Mouse (Mus musculus) leukemia stem cell, adult 10-12 weeks (primary cell): ENCODE measurements around the gene E2f6. TPM values are rescaled to one million over a fixed set of nuclear protein-coding genes. Genes with fewer than 3 reads are reported as not detected.

Experiments used
- polyA plus RNA-seq: library from polyadenylated mRNA; stranded (reverse); fragments of >175 nt; gene quantifications from 2 replicates; pipeline ENCODE4 v1.2.3, GENCODE M21; 2012; ENCODE audit warnings: low replicate concordance

E2f6 gene
- 5.6 and 5.8 TPM in 2 replicates for polyA plus RNA-seq

DNA sequence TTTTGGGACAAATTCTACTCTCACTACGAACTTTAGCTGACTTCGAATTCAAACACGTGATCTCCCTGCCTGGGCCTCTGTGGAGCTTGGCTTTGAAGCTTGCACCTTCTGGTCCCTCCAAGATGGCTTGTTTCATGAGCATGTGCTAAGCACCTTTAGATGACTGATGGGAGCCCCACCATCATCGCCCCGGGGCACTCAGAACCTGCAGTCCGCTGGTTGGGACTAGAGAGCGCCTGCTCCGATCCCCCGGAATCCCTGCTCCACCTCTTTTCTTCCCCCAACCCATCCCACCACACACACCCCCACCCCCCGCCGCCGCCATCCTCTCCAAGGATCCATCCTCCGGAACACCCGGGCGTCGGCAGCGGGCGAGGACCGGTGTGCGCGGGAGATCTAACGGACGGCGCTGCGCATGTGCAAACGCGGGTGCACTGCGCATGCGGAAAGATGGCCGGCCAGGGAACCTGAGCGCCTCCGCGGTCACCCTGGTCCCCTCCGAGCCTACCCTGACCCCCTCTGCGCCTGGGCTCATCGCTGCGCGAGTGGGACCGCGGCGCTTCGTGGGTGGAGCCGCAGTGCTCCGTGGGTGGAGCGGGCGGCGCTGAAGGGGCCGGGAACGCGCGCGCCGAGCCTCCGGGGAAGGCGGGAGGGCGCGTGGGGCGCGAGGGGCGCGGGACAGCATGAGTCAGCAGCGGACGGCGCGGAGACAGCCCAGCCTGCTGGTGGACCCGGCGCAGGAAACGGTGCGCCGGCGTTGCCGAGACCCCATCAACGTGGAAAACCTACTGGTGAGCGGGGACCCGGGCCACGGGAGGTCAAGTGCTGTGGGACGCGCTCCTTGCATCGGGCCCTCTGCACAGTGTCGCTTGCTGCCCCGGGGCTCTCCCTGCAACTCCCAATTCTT is at the start of gene E2f6:
Gene E2f6, plus strand, starts transcription at position 439 of the 907 bp plus-strand sequence.

GRCm38 (mm10) chr12:16800259-16800958 is 10.4 kb upstream of the E2f6 start, which contains the start of gene Greb1:
Greb1 (minus strand) TSS chr12:16800886.

Other genes starting within 250 kb of the E2f6 start
- 2.6 and 4.9 TPM in 2 replicates for gene Lpin1, start 200.0 kb upstream of the E2f6 start, polyA plus RNA-seq
- gene Ntsr2, start 157.6 kb upstream of the E2f6 start, polyA plus RNA-seq, result not detected in 2 replicates
- 0.26 and 0.68 TPM in 2 replicates for gene Greb1, start 10.1 kb upstream of the E2f6 start, polyA plus RNA-seq
- gene Rock2, start 83.9 kb downstream of the E2f6 start, polyA plus RNA-seq, result 1.9 TPM in 2 replicates
- 2.9 and 23.8 TPM in 2 replicates for gene Pqlc3, start 189.4 kb downstream of the E2f6 start, polyA plus RNA-seq
- gene 2410004P03Rik, start 200.8 kb downstream of the E2f6 start, polyA plus RNA-seq, result 0.18 and 0.68 TPM in 2 replicates